ENCODE assay signal across 8 mouse cellular contexts in genomic region chr10:8242336-8242735, GRCm38 (mm10).
DNase-seq lines count a peak whose midpoint lies in the region; ATAC-seq and TF ChIP-seq lines count a peak whose summit lies in the region.

No protein-coding gene starts in this region.

- 20% methylated on average over 4 of the region's 4 CpGs for WGBS in midbrain, embryonic 11.5 days
- 11% methylated on average over 4 of the region's 4 CpGs for WGBS in midbrain, embryonic 13.5 days

- ATAC-seq in midbrain, embryonic 11.5 days (ENCODE audit: low FRiP score), result no peak
- ATAC-seq in midbrain, embryonic 13.5 days, result no peak
- peak; percentile 59 for ATAC-seq in activated CD4-positive, CD25-positive, alpha-beta regulatory T cell, adult 4 months
- no peak for ATAC-seq in erythroid progenitor cell, adult 5-6 weeks (replicated peaks; ENCODE audit: low FRiP score, poor library complexity, severe bottlenecking)

- H3K27me3 ChIP-seq in midbrain, embryonic 11.5 days (ENCODE audit: control insufficient read depth, insufficient read depth, low read length), result no peaks in the 10 kb centered on the region
- no peaks in the 10 kb centered on the region for H3K27me3 ChIP-seq in midbrain, embryonic 13.5 days

- H3K27ac ChIP-seq in midbrain, embryonic 11.5 days (ENCODE audit: low read depth, low read length), result no peak overlapping the region
- no peak overlapping the region for H3K27ac ChIP-seq in midbrain, embryonic 13.5 days
- no peak overlapping the region for H3K27ac ChIP-seq in cortical plate, adult 2 months (ENCODE audit: insufficient read depth, low read length)

- no peak overlapping the region for H3K4me2 ChIP-seq in midbrain, embryonic 11.5 days
- no peak overlapping the region for H3K4me2 ChIP-seq in midbrain, embryonic 13.5 days (replicated peaks)

- H3K4me1 ChIP-seq in midbrain, embryonic 11.5 days (ENCODE audit: control insufficient read depth, insufficient read depth, low read length), result no peaks in the 10 kb centered on the region
- no peaks in the 10 kb centered on the region for H3K4me1 ChIP-seq in midbrain, embryonic 13.5 days (replicated peaks)
- no peaks in the 10 kb centered on the region for H3K4me1 ChIP-seq in cortical plate, adult 2 months (ENCODE audit: control insufficient read depth, insufficient read depth, low read length)

- no peaks in the 10 kb centered on the region for H3K36me3 ChIP-seq in midbrain, embryonic 11.5 days (ENCODE audit: control insufficient read depth, insufficient read depth, low read length)
- no peaks in the 10 kb centered on the region for H3K36me3 ChIP-seq in midbrain, embryonic 13.5 days

- no peak overlapping the region for H3K4me3 ChIP-seq in midbrain, embryonic 11.5 days (ENCODE audit: low read depth, low read length)
- no peak overlapping the region for H3K4me3 ChIP-seq in midbrain, embryonic 13.5 days (replicated peaks)
- H3K4me3 ChIP-seq in cortical plate, adult 2 months (ENCODE audit: insufficient read depth, low read length), result no peak overlapping the region

- TF ChIP-seq POLR2A in cortical plate, adult 2 months (IDR thresholded peaks at IDR 0.05; ENCODE audit: extremely low read depth, insufficient read depth, low read length), result no peak

- no peak overlapping the region for H3K9ac ChIP-seq in midbrain, embryonic 11.5 days (ENCODE audit: low read length)
- no peak overlapping the region for H3K9ac ChIP-seq in midbrain, embryonic 13.5 days (replicated peaks)

- no peaks in the 10 kb centered on the region for H3K9me3 ChIP-seq in midbrain, embryonic 11.5 days (ENCODE audit: control insufficient read depth, low read length)
- no peaks in the 10 kb centered on the region for H3K9me3 ChIP-seq in midbrain, embryonic 13.5 days

- intact Hi-C loops in left cerebral cortex, postnatal 4 days (cut with DNase I), result loop anchor here (5.0 kb wide), 2 partner anchors 45 to 275 kb away; partner anchors contain the start of gene Ust

- peak; percentile 91 for DNase-seq in midbrain, embryonic 11.5 days (ENCODE audit: low spot score, missing footprints)
- DNase-seq in heart, postnatal 4 days, result peak; percentile 78
- peak; percentile 69 for DNase-seq in left cerebral cortex, postnatal 4 days
- DNase-seq in retina, postnatal 1 day, result peak; percentile 66

- peak; percentile 64 for TF ChIP-seq CTCF in cortical plate, adult 2 months (IDR thresholded peaks at IDR 0.05; ENCODE audit: extremely low read depth, insufficient read depth, low read length)
